Mouse (Mus musculus): ENCODE measurements around the gene Gm4303.
"Not testable (repeated sequence)": the region's sequence is repeated elsewhere in the genome, so short reads cannot be mapped to it uniquely, and the experiment has no call there.

The Gm4303 gene

GRCm38 (mm10) chr10:100345672-100346071 is at the start of gene Gm4303:
Gm4303 (plus strand) TSS chr10:100345972.
- not testable (repeated sequence) for DNase-seq

- no peak for DNase-seq
Measured at GRCm38 (mm10) chr10:100296105-100296504, 49.7 kb upstream of the Gm4303 start.

GRCm38 (mm10) chr10:100300106-100300505 is 45.7 kb upstream of the Gm4303 start:
- DNase-seq: not testable (repeated sequence)

GRCm38 (mm10) chr10:100335376-100335775 is 10.4 kb upstream of the Gm4303 start, which contains the start of gene Gm4301:
Gm4301 (plus strand) TSS chr10:100335676.
- not testable (repeated sequence) for DNase-seq

GRCm38 (mm10) chr10:100340536-100340935 is 5.2 kb upstream of the Gm4303 start, which contains the start of gene Gm4302:
Gm4302 (plus strand) TSS chr10:100340836.
- DNase-seq: not testable (repeated sequence)

GRCm38 (mm10) chr10:100350793-100351192 is 5.0 kb downstream of the Gm4303 start, which contains the start of gene Gm4305:
Gm4305 (plus strand) TSS chr10:100351093.
- DNase-seq: not testable (repeated sequence)

- DNase-seq: peak; percentile 0
Measured at GRCm38 (mm10) chr10:100356841-100357240, 11.1 kb downstream of the Gm4303 start.

- not testable (repeated sequence) for DNase-seq
Measured at GRCm38 (mm10) chr10:100361038-100361437, 15.3 kb downstream of the Gm4303 start, which contains the start of gene Gm4307. Gm4307 (plus strand) TSS chr10:100361338.

- DNase-seq: not testable (repeated sequence)
Measured at GRCm38 (mm10) chr10:100382460-100382859, 36.7 kb downstream of the Gm4303 start, which contains the start of gene Gm4312. Gm4312 (minus strand) TSS chr10:100382560.
